Mouse (Mus musculus): Measurements from ENCODE around the gene Omd. TPM values are rescaled to one million over a fixed set of nuclear protein-coding genes. Genes with fewer than 3 reads are reported as not detected.

The Omd gene
- total RNA-seq, 2 experiments from 2014 or later, result 0.57 TPM; not detected in 1

DNA sequence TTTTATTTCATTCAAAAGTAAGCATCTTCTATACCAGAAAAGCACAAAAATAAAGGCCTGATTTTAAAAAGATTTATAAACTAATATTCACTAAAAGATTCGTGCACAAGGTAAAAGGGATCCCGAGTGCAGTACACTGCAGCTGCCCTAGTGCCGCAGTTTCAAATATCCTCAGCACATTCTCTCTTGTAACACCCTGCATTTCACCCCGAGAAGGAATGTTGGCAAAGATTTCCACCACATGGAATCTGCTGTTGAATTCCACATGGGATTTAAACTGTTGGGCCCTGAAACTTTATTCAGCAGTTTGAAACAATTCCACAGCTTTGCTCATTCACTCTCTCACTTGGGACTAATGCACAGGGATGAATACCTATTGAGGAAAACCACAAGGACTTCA, 25.5 kb downstream of the Omd start, which contains the start of gene Ogn:
Ogn (plus strand) TSS at position 333 of the 400 bp plus-strand sequence.
- no peak for DNase-seq (ENCODE audit: extremely low spot score in 1 of 2, low spot score in 1 of 2)

DNA sequence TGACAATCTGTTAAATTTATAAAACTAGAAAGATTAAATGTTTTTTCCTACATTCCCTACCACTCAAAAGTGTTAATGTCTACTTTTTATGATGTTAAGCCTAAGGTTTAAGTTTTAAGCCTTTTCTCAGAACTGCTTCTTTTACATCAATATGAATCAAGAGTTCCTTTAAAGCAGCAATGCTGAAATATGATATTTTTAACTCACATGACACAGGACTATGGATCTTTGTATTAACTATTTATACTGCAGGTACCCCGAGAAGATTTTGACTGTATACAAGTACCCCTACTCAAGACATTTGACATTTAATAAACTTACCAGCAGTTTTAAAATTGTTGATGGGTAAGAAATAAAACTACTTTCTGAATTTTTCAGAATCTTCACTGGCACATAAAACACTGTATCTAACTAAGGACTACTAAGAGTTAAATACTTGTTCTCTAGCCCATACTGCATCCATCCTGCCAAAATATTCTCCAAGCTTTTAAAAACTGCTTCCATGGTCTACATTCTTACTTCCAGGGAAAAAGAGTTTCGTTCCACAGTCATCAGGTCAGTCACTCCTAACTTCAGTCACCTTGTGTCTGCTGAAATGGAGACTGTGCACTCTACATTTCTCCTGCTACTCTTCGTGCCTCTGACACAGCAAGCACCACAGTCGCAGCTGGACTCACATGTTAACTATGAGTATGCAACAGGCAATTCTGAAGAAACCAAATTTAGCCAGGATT, 26.5 kb downstream of the Omd start:
- DNase-seq (ENCODE audit: extremely low spot score in 1 of 2, low spot score in 1 of 2), result no peak

DNA sequence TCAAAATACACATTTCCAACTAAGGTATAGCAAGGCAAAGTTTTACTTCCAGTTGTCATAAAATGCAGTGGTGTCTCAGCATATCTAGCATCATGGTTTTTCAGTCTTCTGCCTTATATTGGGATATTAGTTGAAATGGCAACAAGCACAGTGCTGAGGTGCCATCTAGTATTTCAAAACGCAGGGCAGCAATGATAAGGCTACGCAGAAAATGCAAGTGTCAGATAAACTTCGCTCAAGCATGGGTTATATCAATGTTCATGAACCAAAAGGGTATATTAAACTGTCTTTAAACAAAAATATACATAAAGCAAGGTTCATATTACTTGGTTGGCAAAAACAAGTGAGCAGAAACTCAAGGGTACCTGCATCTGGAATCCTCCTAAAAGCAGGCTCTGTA, 34.8 kb downstream of the Omd start:
- DNase-seq (ENCODE audit: extremely low spot score in 1 of 2, low spot score in 1 of 2), result no peak

DNA sequence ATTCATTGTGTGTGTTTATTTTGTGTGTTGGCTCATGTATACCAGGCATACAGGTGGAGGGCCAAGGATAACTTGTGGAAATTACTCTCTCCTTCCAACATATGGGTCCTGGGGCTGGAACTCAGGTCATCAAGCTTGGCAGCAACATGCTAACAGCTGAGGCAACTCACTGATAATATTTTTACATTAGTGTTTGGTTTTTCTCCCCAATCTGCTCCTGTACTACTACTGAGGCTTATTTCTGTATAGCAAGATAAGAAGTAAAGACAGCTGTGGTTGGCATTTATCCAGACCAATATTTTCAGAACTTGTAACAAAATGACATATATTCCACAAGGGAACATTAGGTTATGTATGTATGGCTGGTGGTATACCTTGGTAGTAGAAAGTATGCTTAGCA, 36.1 kb downstream of the Omd start:
- no peak for DNase-seq (ENCODE audit: extremely low spot score in 1 of 2, low spot score in 1 of 2)

DNA sequence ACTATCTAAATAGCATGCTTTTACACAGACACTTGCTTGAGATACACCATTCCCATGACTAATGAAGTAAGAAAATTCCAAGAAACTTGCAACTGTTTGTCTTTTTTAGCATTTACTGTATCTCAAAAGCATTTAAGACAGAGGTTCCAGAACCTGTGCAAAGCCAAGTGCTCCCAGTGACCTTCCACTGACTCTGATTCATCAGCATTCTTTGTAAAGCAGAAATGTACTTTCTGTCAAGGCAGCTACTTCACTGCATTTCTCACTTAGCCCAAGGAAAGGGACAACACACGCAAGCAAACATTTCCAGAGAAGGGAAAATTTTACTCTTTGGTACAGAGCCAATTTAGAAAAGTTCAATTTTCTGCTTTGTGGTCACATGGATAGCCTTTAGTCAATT, 41.0 kb downstream of the Omd start:
- DNase-seq (ENCODE audit: extremely low spot score in 1 of 2, low spot score in 1 of 2), result no peak

DNA sequence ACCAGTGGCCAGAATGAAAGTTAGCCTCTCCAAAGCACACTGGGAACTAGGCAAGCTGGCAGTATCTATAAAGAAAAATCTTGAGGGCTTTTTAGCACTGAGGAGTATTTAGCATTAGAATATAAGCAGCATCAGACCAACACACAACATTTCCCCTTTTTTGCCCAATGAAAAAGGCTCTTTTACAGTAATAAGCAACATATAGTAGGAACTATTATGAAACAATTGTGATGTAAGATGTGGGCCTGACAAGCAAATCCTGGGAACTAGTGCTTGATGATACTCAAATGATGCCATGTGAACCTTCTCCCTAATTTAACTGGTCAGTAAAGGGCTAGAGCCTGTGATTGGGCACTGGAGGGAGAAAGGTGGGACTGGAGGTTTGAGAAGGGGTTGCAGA, 45.9 kb downstream of the Omd start:
- DNase-seq (ENCODE audit: extremely low spot score in 1 of 2, low spot score in 1 of 2), result no peak

DNA sequence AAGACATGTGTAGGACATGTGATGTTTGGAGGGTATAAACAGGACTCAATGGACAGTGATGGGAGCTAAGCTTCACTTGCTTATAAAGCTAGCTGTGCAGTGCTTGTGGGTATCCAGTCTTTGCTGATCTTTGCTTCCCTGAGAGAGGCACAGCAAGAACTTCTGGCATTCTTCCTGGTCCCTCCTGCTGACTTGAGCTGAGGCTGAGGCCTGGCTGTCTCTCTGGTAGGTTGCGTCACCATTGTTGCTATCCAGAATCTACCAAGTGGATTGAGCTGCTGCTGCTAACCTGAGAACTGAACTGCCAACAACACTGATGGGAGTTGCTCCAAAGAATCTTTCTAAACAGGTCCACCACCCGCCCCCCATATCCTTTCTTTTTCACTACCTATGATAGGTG, 46.8 kb downstream of the Omd start:
- no peak for DNase-seq (ENCODE audit: extremely low spot score in 1 of 2, low spot score in 1 of 2)

DNA sequence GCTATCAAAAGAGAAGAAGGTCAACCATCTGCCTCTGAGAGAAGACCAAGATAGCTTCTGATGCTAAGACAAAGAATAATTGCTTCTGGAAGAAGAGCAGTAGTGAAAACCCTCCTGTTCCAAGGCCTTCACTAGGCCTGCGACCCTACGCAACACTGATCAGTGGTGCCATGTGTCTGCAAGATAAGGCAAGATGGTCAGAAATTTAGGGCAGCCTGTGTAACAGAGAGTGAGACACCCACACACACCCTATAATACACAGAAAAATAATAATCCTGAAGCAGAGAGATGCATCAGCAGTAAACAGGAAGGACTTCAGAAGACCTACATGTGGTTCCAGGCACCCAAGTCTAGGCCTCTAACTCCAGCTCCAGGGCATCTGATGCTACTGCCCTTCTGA, 57.7 kb downstream of the Omd start:
- no peak for DNase-seq (ENCODE audit: extremely low spot score in 1 of 2, low spot score in 1 of 2)

Other genes with a start within 250 kb of the Omd start
- gene Bicd2, start 240.9 kb upstream of the Omd start, total RNA-seq (2021), result 10 to 100 TPM; 47.1 to 53.5 TPM
- gene Ippk, start 161.2 kb upstream of the Omd start, total RNA-seq (2021), result 10 to 100 TPM; 29.8 to 31.1 TPM
- gene Tes3-ps, start 89.1 kb upstream of the Omd start, total RNA-seq (2021), result 1 to 10 TPM in 1 of 2 experiments, under 1 TPM in 1; 0.85 to 1.9 TPM
- 1 to 10 TPM; 4.7 to 5.3 TPM for gene Ecm2, start 77.7 kb upstream of the Omd start, total RNA-seq (2021)
- 1 to 10 TPM; 1.4 to 1.6 TPM for gene Aspn, start 38.0 kb upstream of the Omd start, total RNA-seq (2021)
- 1 to 10 TPM; 2.5 to 2.9 TPM for gene Ogn, start 25.6 kb downstream of the Omd start, total RNA-seq (2021)
- 1 to 10 TPM; 1.2 to 2.1 TPM for gene Cenpp, start 70.3 kb downstream of the Omd start, total RNA-seq (2021)
- gene Nol8, start 70.6 kb downstream of the Omd start, total RNA-seq (2021), result 10 to 100 TPM; 29.3 to 30.7 TPM
- 10 to 100 TPM; 68.7 to 69.9 TPM for gene Iars, start 99.6 kb downstream of the Omd start, total RNA-seq (2021)
- not detected for gene Gm30302, start 216.5 kb downstream of the Omd start, total RNA-seq (2021)